ENCODE assay signal across 41 mouse cellular contexts in the genomic region with DNA sequence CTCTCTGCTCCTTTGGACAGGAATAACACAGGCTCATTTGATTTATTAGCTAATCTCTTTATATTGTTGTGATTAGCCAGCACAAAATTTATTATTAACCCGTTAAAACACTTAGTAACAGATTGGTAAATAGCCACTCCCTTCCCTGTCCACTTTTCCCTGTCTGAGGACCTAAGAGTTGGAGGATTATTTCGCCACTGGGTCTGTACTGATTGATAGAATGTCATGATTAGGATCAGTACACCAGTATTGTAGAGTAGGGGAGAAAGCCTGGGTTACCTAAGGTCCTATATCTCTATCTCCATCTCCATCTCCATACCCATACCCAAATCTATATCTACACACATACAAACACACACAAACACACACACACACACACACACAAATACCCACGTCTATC. TPM values are rescaled to one million over a fixed set of nuclear protein-coding genes. Genes with fewer than 3 reads are reported as not detected.
"Had no signal": no experiment of that assay in that cellular context is flagged by ENCODE, and none has a peak within 500 bp of the region (broad histone marks: within the 10 kb centered on the region; RNA-seq: fewer than 3 reads in every experiment).

No protein-coding gene starts in this region.

RNA-seq across cellular contexts. Expression of a gene that starts 29.6 kb away (rescaled TPM):
- total RNA-seq: heart, adult 8-10 months; heart, postnatal 10 days; heart, postnatal 14 days; heart, postnatal 25 days; heart, postnatal 36 days; heart, postnatal 4 days; hematopoietic stem cell, adult 5-6 weeks; hindbrain, postnatal 0 days; layer of hippocampus, adult 18-20 months; layer of hippocampus, adult 2 months; layer of hippocampus, adult 8-10 months; layer of hippocampus, postnatal 10 days; layer of hippocampus, postnatal 14 days; layer of hippocampus, postnatal 25 days; layer of hippocampus, postnatal 36 days had no signal
- polyA plus RNA-seq: heart, embryonic 10.5 days; heart, embryonic 11.5 days; heart, embryonic 12.5 days; heart, embryonic 13.5 days; heart, embryonic 14.5 days; heart, embryonic 15.5 days; heart, embryonic 16.5 days; heart, postnatal 0 days; hindbrain, embryonic 10.5 days; hindbrain, embryonic 11.5 days; hindbrain, embryonic 12.5 days; hindbrain, embryonic 13.5 days; hindbrain, embryonic 14.5 days; hindbrain, embryonic 15.5 days; hindbrain, embryonic 16.5 days; hindbrain, postnatal 0 days; inflammation-experienced regulatory T-cells, adult 6 months; intestine, embryonic 14.5 days; intestine, embryonic 15.5 days; intestine, embryonic 16.5 days; intestine, postnatal 0 days; kidney, adult 2 months; kidney, embryonic 14.5 days; kidney, embryonic 15.5 days; kidney, embryonic 16.5 days; kidney, postnatal 0 days; large intestine, adult 2 months had no signal
